Mouse (Mus musculus) megakaryocyte, adult 5-6 weeks (primary cell): ENCODE results near the gene Hrh2. TPM values are rescaled to one million over a fixed set of nuclear protein-coding genes. Genes with fewer than 3 reads are reported as not detected.

Experiments
- ATAC-seq: 2 replicates; pipeline ENCODE4 v1.8.0; 2016; ENCODE audit warnings: mild to moderate bottlenecking, inconsistent platforms; ENCODE audit not compliant: poor library complexity, severe bottlenecking
- total RNA-seq, 2 experiments: library from RNA; stranded (forward) in 1 of 2; stranded (reverse) in 1 of 2; fragments of 153-499, 151-499 nt in 1 of 2; fragments of 221-1000, 200-1000 nt in 1 of 2; gene quantifications; 2 replicates each; pipeline versions ENCODE4 v1.2.3 to v1.2.4; 2015 to 2017

The Hrh2 gene
- total RNA-seq (2015) (11.7 and 12.7 TPM in 2 replicates), total RNA-seq (2017) (4.9 and 6.0 TPM in 2 replicates)

DNA sequence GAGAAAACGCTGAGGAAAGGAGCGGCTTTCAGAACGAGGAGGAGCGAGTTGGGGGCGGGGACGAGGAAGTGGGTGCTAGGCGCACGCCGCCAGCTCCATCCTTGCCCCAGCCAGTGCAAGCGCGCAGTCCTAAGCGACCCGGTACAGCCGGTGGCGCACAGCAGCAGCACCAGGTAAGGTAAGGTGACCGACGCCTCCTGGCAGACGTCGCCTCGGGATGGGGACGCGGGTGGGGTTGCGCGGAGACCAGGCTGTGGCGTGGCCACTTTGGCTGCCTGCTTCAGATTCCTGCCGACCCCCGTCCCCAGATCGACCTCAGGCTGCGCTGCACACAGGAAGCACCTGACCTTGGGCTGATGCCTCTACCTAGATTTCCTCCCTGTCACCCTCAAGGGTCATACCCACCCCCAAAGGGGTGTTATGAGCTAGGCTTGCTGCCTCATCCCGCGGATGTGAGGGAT is at the start of gene Hrh2:
Gene Hrh2, plus strand, starts transcription at position 109 of the 461 bp plus-strand sequence.
- peak; percentile 66 for ATAC-seq

DNA sequence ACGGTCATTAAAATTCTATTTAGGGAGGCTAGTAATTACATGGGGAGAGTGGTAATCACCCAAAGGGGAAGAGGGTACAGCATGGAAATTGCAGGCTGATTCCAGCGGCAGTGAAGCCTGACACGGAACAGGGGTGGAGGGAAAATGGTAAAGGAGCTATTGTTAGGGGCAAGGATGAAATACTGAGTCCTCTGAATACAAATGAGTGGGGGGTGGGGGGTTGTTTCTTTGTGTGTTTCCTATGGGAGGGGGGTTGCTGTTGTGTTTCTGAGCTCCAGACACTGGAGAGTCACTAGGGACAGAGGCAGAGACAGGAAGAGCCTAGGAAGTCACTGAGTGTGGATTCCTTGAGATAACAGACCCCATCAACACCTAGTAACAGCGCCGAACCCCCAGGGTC is 48.1 kb upstream of the Hrh2 start:
- ATAC-seq, result no peak

DNA sequence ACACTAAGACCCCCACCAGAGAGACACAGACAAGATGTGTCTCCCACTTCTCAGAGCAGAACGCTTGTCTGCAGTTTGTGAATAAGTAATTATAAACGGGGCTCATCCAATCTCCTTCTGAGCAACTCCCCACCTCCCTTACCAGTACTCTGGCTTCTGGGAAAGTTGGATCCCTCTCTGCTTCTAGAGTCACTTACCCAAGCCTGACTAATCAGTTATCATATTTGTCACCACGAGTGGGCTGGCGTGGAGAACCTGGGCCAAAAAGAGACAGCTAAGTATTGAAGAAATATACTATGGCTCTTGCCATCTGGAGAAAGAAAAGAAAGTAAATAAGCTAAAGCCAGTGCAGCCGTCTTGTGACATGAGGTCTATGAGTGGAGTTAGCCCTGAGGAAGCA is 47.3 kb upstream of the Hrh2 start:
- ATAC-seq, result no peak

DNA sequence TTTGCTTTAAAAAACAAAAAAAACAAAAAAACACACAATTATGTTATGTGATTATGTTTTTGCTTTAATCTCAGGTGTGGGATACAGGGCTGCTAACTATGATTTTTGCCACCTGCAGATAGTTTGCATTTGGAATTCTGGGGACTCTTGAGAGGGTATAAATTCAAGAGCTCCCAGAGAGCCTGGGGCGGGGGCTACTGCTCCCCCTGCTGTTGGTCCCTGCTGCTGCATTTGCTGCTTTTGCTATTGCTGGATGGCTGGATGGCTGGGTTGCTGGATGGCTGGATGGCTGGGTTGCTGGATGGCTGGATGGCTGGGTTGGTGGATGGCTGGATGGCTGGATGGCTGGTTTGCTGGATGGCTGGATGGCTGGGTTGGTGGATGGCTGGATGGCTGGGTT is 44.6 kb upstream of the Hrh2 start:
- no peak for ATAC-seq

DNA sequence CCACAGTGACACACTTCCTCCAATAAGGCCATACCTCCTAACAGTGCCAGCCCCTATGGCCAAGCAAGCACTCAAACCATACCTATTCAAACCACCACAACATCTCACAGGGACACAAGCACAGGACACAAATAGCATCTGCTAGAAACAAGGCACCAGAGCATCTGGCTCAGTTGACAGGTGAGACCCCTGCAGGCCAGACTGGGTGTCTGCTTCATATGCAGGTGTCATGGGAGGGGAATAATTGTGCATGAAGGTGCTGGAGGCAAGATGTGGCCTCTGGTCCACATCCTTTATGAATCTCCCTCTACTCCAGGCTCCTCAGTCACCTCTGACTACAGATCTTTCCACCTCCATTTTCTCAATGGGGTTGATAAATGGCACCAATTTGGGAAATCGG is 39.5 kb upstream of the Hrh2 start:
- no peak for ATAC-seq

DNA sequence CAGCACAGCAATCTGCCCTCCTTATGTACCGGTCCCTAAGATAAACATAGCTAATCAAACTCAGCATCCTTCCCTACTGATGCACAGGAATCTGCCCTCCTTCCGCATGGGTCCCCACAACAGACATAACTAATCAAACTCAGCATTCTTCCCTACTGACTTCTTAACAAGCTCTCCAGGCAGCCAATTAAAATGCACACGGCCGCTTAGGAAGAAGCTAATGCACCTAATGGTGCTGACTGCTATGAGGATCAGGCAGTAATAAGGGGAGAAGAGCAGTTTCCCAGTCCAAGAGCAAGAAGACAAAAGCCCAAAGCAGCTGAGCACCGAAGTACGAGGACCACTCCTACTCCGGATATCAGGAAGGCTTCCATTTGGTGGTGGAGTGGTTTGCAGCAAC is 39.0 kb upstream of the Hrh2 start:
- ATAC-seq, result no peak

DNA sequence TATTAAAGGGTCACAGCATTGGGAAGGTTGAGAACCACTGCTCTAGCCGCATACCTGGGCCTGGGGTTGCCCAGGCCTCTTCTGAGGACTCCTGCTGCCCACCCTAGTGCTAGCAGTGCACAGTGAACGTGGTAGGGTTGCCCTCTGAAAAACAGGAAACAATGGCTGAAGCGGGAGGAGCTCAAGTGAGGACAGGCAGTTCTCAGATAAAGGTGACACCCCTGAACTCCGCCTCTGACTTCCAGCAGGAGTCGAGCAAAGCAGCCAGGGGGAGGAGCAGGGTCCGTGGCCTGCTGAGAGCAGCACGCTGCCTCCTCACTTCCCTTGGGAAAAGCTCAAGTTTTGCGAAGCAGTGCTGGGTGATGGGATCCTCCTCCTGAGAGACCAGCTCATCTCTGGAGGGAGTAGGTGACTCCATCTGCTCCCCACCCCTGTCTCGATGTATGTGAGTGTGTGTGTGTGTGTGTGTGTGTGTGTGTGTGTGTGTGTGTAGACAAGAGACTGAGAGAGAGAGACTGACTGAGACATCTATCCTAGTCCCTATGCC is 38.2 kb upstream of the Hrh2 start:
- ATAC-seq, result no peak

DNA sequence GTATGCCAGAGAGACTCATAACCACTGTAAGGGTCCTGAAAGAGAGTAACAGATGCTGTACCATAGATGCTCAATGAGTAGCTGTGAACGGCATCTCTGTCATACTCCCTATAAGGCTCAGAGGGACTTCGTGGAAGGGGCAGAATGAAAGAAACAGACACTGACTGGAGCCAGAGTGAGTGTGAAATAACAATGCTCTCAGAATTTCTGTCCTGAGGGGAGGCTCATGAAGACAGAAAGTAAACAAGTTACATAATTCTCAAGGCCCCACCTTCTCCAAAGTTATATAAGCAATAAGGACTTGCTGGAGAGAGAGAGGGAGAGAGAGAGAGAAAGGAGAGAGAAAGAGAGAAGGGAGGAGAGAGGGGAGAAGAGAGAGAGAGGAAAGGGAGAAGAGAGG is 36.1 kb upstream of the Hrh2 start:
- no peak for ATAC-seq

DNA sequence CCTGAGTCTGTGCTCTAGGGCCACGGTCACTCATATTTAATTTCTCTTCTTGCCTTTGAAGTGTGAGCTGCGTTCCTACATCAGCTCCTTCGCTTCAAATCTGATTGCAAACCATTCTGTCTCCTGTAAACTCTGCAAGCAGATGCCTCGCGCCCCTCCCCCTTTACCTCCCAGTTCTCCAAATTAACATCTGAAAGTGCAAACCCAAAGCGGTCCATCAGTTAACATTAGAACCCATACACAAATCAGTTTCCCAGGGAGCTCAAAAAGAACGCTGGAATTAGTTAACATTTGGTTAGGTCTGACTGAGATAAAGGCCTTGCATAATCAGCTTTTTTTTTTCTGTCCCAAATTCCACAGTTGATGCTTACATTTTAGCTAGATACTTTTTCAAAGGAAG is 32.7 kb upstream of the Hrh2 start:
- ATAC-seq, result no peak

DNA sequence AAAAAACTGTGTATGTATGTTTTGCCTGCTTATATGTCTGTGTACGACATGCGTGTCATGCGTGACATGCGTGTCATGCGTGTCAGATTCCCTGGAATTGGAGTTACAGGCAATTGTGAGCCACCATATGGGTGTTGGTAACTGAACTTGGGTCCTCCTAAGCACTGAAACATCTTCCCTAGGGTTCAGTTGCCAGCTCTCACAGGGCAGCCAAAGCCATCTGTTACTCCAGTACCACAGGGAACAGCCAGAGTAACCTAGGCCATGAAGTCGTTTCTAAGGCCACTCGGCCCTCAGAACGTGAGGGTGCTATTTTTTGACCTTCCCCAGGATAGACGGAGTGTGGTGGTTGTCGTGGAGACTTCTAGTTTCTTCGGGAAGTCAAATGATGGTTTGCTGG is 32.2 kb upstream of the Hrh2 start:
- ATAC-seq, result no peak

DNA sequence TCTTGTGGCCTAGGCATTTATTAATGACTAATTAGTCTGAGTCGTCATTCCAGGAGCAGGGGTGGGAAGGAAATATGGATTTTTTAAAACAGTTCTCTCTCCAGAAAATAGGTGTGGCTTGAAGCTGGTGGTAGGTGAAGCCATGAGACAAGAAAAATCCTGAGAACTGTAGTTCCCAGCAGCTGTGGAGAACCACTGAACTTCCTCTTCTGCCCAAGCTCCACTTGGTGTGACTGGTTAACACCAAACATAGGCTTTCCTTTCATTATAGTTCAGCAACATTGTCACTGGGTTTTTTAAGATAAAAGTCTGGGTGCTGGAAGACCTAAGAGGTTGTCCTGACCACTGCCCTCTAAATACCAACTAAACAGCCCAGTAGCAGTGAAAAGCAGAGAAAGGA is 31.4 kb upstream of the Hrh2 start:
- ATAC-seq, result no peak

DNA sequence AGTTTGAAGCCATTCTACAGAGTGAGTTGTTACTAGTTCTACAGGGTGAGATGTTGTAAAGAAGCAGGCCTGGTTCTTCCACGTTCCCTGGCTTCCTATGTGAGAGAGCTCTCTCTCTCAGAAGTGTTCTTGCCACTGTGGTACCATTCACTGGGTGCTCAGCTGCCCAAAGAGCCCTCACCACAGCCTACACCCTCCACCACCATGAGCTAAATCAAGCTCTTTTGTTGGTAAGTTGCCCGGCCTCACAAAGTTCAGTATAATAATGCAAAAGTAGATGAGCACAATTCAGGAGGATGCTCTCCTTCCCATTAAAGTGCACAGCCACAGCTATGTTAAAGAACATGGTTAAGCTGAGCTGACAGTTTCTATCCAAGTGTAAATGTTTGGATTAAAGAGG is 30.4 kb upstream of the Hrh2 start:
- no peak for ATAC-seq

DNA sequence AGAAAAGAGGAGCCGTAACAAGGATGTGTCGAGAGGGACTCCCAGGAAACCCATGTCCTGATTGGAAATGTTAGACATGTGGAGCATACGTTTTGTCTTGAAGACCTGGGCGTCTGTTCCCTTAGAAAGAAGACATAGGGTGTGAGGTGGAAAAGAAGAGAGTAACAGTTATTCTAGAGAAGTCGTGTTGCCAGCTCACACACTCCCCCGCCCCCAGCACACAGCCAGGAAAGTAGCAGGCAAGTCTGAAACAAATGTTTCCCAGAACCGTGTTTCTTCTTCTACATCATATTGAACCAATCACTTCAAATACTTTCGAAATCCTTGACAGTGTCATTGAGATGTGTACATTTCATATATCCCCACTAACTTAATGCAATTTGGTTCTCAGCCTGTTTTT is 28.6 kb upstream of the Hrh2 start:
- ATAC-seq, result no peak

DNA sequence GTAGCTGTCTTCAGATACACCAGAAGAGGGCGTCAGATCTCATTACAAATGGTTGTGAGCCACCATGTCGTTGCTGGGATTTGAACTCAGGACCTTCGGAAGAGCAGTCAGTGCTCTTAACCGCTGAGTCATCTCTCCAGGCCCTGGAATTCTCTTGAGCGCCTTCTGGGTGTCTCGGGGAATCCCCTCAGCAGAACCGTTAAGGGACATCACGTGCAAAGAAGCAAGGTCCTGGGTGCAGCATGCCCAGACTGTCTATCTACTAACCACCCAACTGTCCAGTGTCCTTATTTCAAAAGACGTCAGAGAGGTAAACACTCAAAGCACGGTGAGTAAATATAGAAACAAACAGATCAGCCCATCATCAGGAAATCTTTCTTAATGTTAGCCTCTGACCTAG is 27.5 kb upstream of the Hrh2 start:
- no peak for ATAC-seq

DNA sequence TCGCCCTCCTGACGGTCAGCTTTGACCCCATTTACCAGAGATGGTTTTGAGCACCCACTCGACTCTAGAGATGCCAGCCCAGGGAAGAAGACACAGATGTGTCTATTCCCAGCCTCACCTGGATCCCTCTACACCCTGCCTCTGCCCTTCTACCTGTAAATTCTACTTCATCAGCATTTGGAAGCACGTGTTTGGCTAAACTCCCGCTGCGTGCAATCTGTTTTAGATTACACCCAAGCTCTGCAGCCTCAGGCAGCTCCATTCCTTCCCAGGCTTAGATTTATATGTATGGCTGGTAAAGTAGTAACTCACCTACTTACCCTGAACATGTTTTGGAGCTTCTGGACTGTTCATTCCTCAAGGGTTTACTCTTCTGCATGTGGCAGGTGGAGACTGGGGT is 26.9 kb upstream of the Hrh2 start:
- no peak for ATAC-seq

DNA sequence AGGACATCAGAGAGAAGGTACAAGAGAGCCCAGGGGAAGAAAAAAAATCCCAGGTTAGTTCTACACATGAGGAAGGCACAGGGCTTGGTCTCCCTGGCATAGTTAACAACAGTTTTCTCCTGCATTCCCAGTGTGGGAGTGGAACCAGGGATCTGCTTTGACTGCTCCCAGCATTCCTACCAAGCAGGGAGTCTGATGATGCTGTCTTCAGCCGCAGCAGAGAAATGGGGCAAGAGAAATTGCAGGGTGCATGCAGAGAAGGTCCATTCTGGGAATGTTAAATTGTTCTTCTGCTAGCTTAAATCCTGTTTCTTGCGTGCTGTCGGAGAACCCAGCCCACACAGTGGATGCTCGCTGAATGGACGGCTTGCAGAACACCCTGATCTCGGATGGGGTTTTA is 26.2 kb upstream of the Hrh2 start:
- no peak for ATAC-seq

DNA sequence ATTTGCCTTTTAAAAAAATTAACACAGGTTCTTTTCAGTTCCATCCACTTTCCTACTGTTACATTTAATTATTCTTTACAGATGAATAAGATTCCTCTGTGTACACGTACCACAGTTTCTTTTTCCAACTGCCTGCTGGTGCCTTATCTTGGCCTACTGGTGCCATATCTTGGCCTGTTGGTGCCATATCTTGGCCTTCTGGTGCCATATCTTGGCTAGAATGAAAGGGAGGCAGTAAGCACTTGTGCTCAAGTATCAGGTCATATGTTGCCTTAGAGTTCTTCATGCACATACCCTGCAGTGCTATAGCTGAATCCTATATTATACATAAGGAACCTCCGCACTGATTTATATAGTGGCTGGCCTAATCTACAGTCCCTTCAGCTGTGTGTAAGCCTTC is 24.9 kb upstream of the Hrh2 start:
- ATAC-seq, result no peak

DNA sequence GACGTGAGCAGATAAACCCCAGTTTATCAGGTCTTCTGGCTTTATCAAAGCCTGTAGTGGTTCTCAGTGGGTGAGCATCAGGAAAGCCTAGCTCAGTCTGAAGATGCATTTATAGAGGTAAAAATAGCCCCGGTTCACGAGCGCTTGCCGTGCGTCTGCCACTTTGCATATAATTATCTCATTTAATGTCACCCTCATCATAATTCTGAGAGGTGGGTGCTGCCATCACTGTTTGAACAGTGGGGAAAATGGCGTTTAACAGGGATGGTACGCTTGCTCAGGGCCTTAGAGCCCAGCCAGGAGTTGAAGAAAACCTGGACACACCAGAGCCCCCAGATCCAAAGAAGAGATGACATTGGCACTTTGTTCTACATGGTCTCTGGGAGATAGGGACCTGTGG is 23.3 kb upstream of the Hrh2 start:
- no peak for ATAC-seq

DNA sequence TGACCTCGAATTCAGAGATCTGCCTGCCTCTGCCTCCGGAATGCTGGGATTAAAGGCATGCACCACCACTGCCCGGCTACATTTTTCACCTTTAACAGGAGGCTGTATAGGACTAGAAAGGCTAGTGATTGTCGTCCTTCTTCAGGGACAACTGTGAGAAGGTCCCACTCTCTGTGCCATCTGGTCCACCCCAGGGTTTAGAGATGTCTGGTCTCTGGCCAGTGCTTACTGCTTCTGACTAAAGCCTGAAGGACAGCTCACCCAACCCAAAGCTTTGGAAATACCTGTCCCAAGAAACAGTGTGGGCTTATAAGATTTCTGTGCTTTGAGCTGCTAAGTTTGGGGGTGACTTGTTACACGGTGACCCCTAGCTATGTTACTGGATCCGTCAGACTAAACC is 21.6 kb upstream of the Hrh2 start:
- ATAC-seq, result no peak

DNA sequence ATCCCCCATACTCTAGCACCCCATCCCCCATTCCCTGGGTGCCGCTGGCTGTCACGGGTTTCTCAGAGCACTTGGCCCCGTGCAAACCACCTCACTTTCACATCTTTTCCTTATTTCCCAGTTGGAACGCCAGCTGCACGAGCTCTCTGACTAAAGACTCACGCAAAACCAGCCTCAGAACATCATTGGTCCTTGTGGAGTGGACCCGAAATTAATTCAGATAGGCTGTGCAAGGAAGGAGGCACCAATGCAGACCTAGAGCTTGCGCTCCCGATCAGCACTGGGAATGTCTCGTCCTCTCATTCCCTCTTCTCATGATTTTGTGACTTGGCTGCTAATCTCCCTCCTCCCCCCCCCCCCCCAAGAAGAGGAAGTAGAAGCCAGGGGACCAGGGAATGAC is 20.6 kb upstream of the Hrh2 start:
- ATAC-seq, result no peak

DNA sequence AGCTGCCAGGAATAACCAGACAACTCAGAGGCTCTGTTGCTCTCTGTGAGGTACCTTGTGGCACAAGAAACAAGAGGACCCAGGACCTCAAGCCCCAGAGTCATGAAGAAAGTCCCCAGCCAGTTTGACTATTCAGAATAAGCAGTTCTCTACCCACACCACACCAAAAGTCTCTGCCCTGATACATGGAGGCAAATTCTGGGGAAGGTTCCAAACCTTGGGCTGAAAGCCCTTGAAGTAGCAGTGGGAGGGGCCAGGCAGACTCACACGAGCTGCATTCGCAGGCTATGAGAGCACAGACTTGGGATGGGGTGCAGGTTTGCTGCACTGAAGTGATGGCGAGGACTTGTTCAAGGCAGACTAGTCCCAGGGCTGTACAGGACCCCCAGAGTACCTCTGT is 20.2 kb upstream of the Hrh2 start:
- no peak for ATAC-seq

DNA sequence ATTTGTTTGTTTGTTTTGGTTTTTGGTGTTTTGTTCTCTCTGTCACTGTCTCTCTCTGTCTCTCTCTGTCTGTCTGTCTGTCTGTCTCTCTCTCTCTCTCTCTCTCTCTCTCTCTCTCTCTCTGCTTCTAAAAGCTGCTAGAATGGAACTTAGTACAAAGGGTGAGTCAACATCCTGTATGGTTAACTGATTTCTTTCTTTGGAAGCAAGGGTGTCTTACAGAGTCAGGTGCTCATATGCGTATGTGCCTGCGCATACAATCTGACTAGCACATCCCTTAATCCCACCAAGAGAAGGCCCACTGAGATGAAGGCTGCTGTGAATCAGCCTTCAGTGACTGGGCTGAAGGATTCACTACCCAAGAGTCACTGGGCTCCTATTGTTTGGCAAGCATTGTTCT is 18.0 kb upstream of the Hrh2 start:
- ATAC-seq, result peak; percentile 33; the same call in 1 of the 2 replicates

DNA sequence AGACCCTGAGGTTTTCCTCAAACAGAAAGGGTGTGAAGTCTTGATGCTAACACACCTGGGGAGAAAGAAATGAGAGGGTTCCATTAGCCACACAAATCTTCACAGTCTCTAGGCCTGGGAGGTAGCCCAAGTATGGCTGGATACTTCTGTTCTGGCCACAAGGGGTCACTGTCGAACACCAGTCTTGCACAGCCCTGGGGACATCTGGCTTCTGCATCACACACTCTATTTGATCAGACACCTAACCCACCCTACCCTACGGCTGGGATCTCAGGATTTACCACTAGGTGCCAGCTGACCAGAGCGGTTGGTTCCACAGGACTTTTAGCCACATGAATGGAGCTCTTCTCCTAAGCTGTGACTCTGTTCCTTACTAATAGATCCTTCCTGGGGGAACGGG is 17.2 kb upstream of the Hrh2 start:
- peak; percentile 92 for ATAC-seq

DNA sequence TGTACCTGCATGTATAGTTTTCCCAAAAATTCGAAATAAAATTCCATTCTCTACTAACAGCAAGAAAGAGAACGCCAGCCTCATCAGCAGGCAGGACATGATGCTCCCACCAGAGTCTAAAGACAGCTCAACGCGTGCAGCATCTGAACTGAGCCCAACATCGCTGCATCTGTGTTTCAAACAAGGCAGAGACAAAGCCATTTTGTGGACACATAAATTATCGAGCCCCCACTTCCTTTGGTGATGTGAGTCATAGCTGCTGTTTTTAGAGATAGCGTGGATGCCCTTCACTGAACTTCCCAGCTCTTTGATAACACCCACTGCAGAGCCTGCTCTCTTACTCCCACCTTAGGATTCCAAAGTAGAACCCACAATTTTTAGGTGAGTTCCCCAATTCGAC is 16.5 kb upstream of the Hrh2 start:
- ATAC-seq, result no peak
